Mouse (Mus musculus) CD8-positive naive resting alpha-beta T cell, adult 2 months (primary cell): Measurements from ENCODE around the gene Taok3.
A peak's percentile ranks its signal among the peaks of the same experiment; 100 is the strongest.
"Not testable (repeated sequence)": the region's sequence is repeated elsewhere in the genome, so short reads cannot be mapped to it uniquely, and the experiment has no call there.

Experiments
- DNase-seq, 2 experiments: peaks; one replicate each; pipeline ENCODE4 v3.0.0; 2022; ENCODE audit warnings: low read depth in 2 of 2, low spot score in 2 of 2

Gene Taok3

GRCm38 (mm10) chr5:117291312-117291711 is 171.4 kb downstream of the Taok3 start:
- DNase-seq, result no peak

- no peak for DNase-seq
Observed at GRCm38 (mm10) chr5:117292547-117292946, 172.6 kb downstream of the Taok3 start.

- not testable (repeated sequence) for DNase-seq
Observed at GRCm38 (mm10) chr5:117293776-117294175, 173.8 kb downstream of the Taok3 start.

- no peak for DNase-seq
Observed at GRCm38 (mm10) chr5:117295011-117295410, 175.1 kb downstream of the Taok3 start.

GRCm38 (mm10) chr5:117302899-117303298 is 183.0 kb downstream of the Taok3 start:
- no peak for DNase-seq

GRCm38 (mm10) chr5:117303691-117304579 is 184.0 kb downstream of the Taok3 start:
- DNase-seq, result no peak

GRCm38 (mm10) chr5:117304947-117305346 is 185.0 kb downstream of the Taok3 start:
- peak; percentile 54 to 69 for DNase-seq

GRCm38 (mm10) chr5:117305754-117306153 is 185.8 kb downstream of the Taok3 start:
- DNase-seq, result no peak

- DNase-seq, result no peak
Observed at GRCm38 (mm10) chr5:117306826-117307225, 186.9 kb downstream of the Taok3 start.

GRCm38 (mm10) chr5:117307699-117308098 is 187.8 kb downstream of the Taok3 start:
- DNase-seq, result peak; percentile 57 to 61

GRCm38 (mm10) chr5:117313420-117313819 is 193.5 kb downstream of the Taok3 start:
- no peak for DNase-seq

GRCm38 (mm10) chr5:117313909-117314308 is 194.0 kb downstream of the Taok3 start:
- DNase-seq, result no peak

- no peak for DNase-seq
Observed at GRCm38 (mm10) chr5:117314587-117315428, 194.9 kb downstream of the Taok3 start.

- DNase-seq, result peak in 1 of 2 experiments; percentile 5
Observed at GRCm38 (mm10) chr5:117318741-117319629, 199.1 kb downstream of the Taok3 start, which contains the start of gene Vsig10. Vsig10 (plus strand) TSS chr5:117319083.

GRCm38 (mm10) chr5:117323751-117324150 is 203.8 kb downstream of the Taok3 start:
- DNase-seq, result no peak
